Mouse (Mus musculus): ENCODE measurements around the gene Lce3d. TPM values are rescaled to one million over a fixed set of nuclear protein-coding genes. Genes with fewer than 3 reads are reported as not detected.

The Lce3d gene
- not detected in 3 replicates for total RNA-seq (2017)

DNA sequence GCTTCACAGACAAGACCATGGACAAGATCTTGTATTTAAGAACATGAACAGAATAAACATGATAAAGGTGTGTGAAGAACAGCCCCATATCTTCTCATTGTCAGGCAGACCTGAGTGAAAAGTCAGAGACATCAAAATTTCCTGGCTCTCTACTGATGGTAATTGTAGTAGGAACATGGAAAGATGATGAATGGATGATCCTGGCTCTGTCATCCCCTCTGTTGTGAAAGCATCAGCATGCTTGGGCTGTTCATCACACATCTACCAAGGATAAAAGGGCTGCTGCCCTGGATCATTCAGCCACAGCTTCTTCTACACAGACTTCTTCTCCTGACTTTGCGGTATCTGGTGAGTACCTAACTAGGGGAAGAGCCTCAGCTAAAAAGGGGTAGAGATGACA, at the start of gene Lce3d:
Gene Lce3d, plus strand, starts transcription at position 301 of the 400 bp plus-strand sequence.
- ATAC-seq (replicated peaks; ENCODE audit: insufficient number of reproducible peaks, low FRiP score, low TSS enrichment, poor library complexity, severe bottlenecking): no peak

DNA sequence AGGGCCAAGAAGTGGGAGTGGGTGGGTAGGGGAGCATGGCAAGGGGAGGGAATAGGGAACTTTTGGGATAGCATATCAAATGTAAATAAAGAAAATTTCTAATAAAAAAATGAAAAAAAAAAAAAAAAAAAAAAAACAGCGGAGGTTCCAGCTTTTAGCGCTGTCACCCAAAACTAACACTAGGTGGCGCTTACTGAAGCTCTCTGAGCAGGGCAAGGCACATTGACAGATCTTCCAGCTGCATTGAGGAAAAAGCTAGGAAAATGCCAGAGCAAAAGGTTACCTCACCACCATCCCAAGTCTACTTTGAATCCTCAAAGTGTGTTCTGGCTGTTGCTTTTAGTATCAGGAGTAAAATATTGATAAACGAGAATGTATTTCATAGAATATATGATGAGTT, 49.6 kb upstream of the Lce3d start:
- ATAC-seq (replicated peaks; ENCODE audit: insufficient number of reproducible peaks, low FRiP score, low TSS enrichment, poor library complexity, severe bottlenecking): no peak

DNA sequence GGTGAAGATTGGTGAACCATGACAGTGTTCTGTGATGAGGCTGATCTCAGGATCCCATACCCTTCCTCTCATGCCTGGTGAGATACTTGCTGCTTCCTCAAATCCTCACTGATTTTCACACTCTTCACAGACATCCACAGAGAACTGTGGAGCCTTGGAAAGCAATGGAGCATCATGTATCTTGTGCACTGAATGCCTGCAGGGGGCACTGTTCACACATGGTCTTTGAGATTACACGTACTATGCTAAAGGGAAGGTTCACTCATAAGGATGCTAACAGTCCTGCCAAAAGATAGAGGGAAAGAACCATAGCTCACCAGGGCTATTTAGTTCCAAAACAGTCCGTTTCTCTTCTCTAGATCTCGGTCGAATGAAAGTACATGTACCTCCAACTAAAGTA, 36.8 kb upstream of the Lce3d start:
- ATAC-seq (replicated peaks; ENCODE audit: insufficient number of reproducible peaks, low FRiP score, low TSS enrichment, poor library complexity, severe bottlenecking): no peak

DNA sequence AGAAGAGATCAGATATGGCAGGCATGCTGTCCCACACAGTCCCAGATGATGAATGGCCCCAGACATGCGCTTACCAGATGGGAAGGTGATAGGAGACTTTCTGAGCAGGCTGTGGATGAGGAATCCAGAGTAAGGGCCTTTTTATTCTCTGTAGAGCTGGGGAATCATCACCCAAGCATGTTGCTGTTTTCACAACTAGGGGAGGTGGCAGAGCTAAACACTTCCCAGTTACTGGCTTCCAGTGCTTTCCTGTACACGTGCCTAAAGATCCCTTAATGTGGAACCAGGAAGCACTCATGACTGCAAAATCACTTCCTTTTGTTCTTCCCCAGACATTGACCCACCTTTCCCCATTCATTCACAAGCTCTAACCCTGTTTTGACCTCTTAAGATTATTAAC, 31.1 kb upstream of the Lce3d start, which contains the start of gene Lce3a:
Gene Lce3a, minus strand, starts transcription at position 101 of the 400 bp plus-strand sequence.
- ATAC-seq (replicated peaks; ENCODE audit: insufficient number of reproducible peaks, low FRiP score, low TSS enrichment, poor library complexity, severe bottlenecking): no peak

DNA sequence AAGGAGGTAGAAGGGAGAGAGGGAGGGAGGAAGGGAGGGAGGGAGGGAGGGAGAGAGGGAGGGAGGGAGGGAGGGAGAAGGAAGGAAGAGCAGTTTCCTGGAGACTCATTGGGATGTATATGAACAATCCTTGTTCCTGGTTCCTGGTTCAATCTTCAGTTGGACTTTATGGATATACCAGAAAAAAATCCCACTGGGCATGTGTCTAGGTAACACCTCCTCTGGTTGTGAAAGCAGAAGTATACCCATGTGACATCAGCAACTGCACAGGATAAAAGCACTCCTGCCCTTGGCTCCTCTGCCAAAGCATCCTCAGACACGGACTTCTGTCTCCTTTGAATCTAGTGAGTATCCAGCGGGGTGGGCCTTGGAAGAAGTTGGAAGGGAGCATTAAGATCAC, 24.5 kb upstream of the Lce3d start, which contains the start of gene Lce3b:
Gene Lce3b, plus strand, starts transcription at position 301 of the 400 bp plus-strand sequence.
- ATAC-seq (replicated peaks; ENCODE audit: insufficient number of reproducible peaks, low FRiP score, low TSS enrichment, poor library complexity, severe bottlenecking): no peak

DNA sequence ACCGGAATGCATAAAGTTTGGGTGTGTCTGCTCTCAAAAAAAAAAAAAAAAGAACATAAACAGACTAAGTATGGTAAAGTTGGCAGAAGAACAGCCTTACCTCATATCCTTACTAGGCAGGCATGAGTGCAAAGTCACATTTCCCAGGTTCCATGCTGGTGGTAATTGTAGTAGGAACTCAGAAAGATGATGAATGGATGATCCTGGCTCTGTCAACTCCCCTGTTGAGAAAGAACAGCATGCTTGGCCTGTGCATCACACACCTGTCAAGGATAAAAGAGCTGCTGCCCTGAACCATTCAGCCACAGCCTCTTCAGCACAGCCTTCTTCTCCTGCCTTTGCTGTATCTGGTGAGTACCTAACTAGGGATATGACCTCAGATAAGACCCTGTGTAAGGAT, 13.0 kb upstream of the Lce3d start, which contains the start of gene Lce3c:
Gene Lce3c, plus strand, starts transcription at position 301 of the 400 bp plus-strand sequence.
- no peak for ATAC-seq (replicated peaks; ENCODE audit: insufficient number of reproducible peaks, low FRiP score, low TSS enrichment, poor library complexity, severe bottlenecking)

DNA sequence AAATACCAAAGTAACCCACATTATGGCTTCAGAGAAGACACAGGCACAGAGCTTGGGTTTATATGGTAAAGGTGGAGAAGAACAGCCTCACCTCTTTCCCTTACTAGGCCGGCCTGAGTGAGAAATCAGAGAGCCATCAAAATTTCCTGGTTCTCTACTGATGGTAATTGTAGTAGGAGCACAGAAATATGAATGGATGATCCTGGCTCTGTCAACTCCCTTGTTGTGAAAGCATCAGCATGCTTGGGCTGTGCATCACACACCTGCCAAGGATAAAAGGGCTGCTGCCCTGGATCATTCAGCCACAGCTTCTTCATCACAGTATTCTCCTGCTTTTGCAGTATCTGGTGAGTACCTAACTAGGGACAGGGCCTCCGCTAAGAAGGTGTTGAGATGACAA, 9.6 kb downstream of the Lce3d start, which contains the start of gene Lce3e:
Gene Lce3e, plus strand, starts transcription at position 301 of the 400 bp plus-strand sequence.
- ATAC-seq (replicated peaks; ENCODE audit: insufficient number of reproducible peaks, low FRiP score, low TSS enrichment, poor library complexity, severe bottlenecking): no peak

DNA sequence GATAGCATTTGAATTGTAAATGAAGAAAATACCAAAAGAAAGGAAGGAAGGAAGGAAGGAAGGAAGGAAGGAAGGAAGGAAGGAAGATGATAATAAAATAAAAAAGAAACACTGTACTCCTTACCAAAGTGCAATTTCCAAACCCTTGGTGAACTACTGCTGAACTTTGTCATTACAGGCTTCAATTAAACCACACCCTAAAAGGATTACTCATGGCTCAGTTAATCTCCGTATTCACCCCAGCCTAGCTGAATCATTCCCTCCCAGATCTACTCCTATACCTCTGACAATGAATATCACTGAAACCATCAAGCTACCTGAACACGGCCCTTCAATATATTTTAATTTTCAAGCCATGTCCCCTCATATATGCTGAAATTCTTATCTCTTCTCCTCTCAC, 21.3 kb downstream of the Lce3d start:
- no peak for ATAC-seq (replicated peaks; ENCODE audit: insufficient number of reproducible peaks, low FRiP score, low TSS enrichment, poor library complexity, severe bottlenecking)

DNA sequence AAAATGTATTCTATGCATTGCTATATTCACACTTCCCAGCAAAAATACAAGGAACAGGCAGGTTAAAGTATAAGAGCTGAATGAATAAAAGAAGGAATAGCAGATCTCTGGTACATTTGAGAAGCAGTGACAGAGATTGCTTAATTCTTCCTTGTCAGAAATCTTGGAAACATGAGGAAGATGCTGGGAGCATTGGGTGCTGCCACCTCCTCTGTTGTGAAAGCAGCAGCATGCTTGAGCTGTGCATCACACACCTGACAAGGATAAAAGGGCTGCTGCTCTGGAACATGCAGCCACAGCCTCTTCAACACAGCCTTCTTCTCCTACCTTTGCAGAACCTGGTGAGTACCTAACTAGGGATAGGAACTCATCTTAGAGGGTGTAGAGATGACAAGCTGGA, 34.7 kb downstream of the Lce3d start, which contains the start of gene Lce3f:
Gene Lce3f, plus strand, starts transcription at position 301 of the 400 bp plus-strand sequence.
- ATAC-seq (replicated peaks; ENCODE audit: insufficient number of reproducible peaks, low FRiP score, low TSS enrichment, poor library complexity, severe bottlenecking): no peak

DNA sequence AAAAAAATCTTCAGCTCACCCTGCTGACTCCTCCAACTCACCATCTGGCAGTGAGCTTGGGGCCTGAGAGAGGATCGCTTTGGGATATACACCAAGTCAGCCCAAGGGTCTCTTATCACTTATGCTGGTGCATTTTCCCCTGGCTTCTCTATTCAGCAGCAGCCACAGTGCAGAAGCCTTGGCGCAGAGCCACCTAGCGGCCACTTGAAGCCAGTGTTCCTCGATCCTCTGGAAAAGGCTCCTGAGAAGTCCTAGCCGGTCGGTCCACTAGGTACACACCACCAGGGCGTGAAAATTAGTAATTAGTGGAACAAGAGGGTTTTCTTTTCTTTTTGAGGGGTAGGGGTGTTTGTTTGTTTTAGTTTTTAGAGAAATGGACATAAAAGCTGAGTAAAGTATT, 41.5 kb downstream of the Lce3d start:
- ATAC-seq (replicated peaks; ENCODE audit: insufficient number of reproducible peaks, low FRiP score, low TSS enrichment, poor library complexity, severe bottlenecking): no peak

DNA sequence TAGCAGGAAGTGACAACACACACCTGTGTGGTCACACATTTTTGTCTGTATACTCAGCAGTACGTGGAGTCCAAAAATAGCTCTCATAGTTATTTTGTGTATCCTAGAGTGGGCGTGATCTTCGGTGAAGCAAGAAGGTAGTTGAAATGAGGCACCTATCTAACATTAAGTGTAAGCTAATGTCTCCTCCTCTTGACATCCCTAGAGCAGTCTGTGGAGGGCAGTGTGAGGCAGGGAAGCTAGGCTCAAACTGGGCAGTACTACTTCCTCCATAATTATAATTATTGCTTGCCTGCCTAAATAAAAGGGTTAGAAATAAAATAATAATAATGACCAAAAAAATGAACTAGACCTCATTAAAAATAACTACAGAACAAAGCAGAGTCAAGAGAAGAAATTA, 43.4 kb downstream of the Lce3d start:
- no peak for ATAC-seq (replicated peaks; ENCODE audit: insufficient number of reproducible peaks, low FRiP score, low TSS enrichment, poor library complexity, severe bottlenecking)

DNA sequence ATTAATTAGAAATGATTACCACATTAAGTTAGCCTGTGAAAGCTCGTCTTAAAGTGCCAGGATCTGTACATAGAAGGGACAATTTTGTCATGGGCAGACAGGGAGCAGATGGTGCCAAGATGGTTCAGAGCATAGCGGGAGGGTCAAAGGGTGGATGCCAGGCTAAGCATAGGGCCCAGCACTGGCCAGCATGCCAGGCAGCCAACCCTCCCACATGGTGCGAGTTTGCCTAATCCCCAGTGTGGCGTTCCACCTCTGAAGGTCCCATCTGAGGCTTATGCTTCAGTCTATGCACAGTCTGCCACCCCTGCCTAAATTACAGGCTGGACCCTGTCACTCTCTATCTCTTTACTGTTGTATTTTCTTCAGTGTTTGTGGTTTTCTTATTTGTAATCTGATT, 45.7 kb downstream of the Lce3d start:
- ATAC-seq (replicated peaks; ENCODE audit: insufficient number of reproducible peaks, low FRiP score, low TSS enrichment, poor library complexity, severe bottlenecking): no peak

Other genes starting within 250 kb of the Lce3d start
- not detected in 3 replicates for gene Lce1e, start 248.3 kb upstream of the Lce3d start, total RNA-seq (2017)
- gene Lce1f, start 237.0 kb upstream of the Lce3d start, total RNA-seq (2017): not detected in 3 replicates
- not detected in 3 replicates for gene Gm38119, start 218.3 kb upstream of the Lce3d start, total RNA-seq (2017)
- not detected in 3 replicates for gene Lce1g, start 205.1 kb upstream of the Lce3d start, total RNA-seq (2017)
- not detected in 3 replicates for gene Lce1h, start 192.3 kb upstream of the Lce3d start, total RNA-seq (2017)
- not detected in 3 replicates for gene Lce1i, start 178.5 kb upstream of the Lce3d start, total RNA-seq (2017)
- gene Lce1j, start 166.9 kb upstream of the Lce3d start, total RNA-seq (2017): not detected in 3 replicates
- gene Lce1k, start 149.5 kb upstream of the Lce3d start, total RNA-seq (2017): not detected in 3 replicates
- not detected in 3 replicates for gene Kprp, start 130.1 kb upstream of the Lce3d start, total RNA-seq (2017)
- gene Lce1l, start 106.1 kb upstream of the Lce3d start, total RNA-seq (2017): not detected in 3 replicates
- gene 2310050C09Rik, start 87.2 kb upstream of the Lce3d start, total RNA-seq (2017): not detected in 3 replicates
- not detected in 3 replicates for gene Lce3a, start 31.2 kb upstream of the Lce3d start, total RNA-seq (2017)
- not detected in 3 replicates for gene Lce3b, start 24.4 kb upstream of the Lce3d start, total RNA-seq (2017)
- gene Lce3c, start 12.9 kb upstream of the Lce3d start, total RNA-seq (2017): not detected in 3 replicates
- gene Lce3e, start 9.7 kb downstream of the Lce3d start, total RNA-seq (2017): not detected in 3 replicates
- not detected in 3 replicates for gene Lce3f, start 34.8 kb downstream of the Lce3d start, total RNA-seq (2017)
- gene Crct1, start 58.3 kb downstream of the Lce3d start, total RNA-seq (2017): not detected in 3 replicates
- not detected in 3 replicates for gene Lce1m, start 61.7 kb downstream of the Lce3d start, total RNA-seq (2017)
- gene Gm4858, start 111.4 kb downstream of the Lce3d start, total RNA-seq (2017): 0.19 TPM in 1 of 3 replicates, not detected in the others
- gene Crnn, start 187.4 kb downstream of the Lce3d start, total RNA-seq (2017): not detected in 3 replicates
- not detected in 3 replicates for gene Flg2, start 239.9 kb downstream of the Lce3d start, total RNA-seq (2017)

Data from monocyte, adult 5-6 weeks (primary cell).